Mouse (Mus musculus) heart, postnatal 0 days (tissue): ENCODE measurements around the gene Nsmce3. TPM values are rescaled to one million over a fixed set of nuclear protein-coding genes. Genes with fewer than 3 reads are reported as not detected.

Experiments
- ATAC-seq: fragments of 200-750 bp; cut with Nextera tagmentation; 2 replicates; pipeline ENCODE4 v1.8.0; 2017; ENCODE audit warnings: low read depth, moderate number of reproducible peaks, moderate library complexity; ENCODE audit not compliant: insufficient read depth
- DNase-seq: peaks from one replicate; pipeline ENCODE4 v3.0.0-alpha.2; 2016; ENCODE audit warnings: low spot score
- H3K27ac ChIP-seq: fragments of 300-500 bp; sonication (generic); 2 replicates; pipeline ENCODE4 v1.5.1; 2014; ENCODE audit warnings: low read depth, mild to moderate bottlenecking
- H3K27me3 ChIP-seq: fragments of 300-500 bp; sonication (generic); 2 replicates; pipeline ENCODE4 v1.6.1; 2014; ENCODE audit warnings: low read length, mixed read lengths; ENCODE audit not compliant: control insufficient read depth, insufficient read depth
- H3K36me3 ChIP-seq: fragments of 300-500 bp; sonication (generic); replicated peaks from 2 replicates; pipeline ENCODE4 v1.6.1; 2014; ENCODE audit warnings: low read length, mixed read lengths; ENCODE audit not compliant: control insufficient read depth, insufficient read depth
- H3K4me1 ChIP-seq: fragments of 300-500 bp; sonication (generic); 2 replicates; pipeline ENCODE4 v1.6.1; 2014; ENCODE audit warnings: antibody characterized with exemption; ENCODE audit not compliant: control insufficient read depth, insufficient read depth
- H3K4me2 ChIP-seq: fragments of 300-500 bp; sonication (generic); 2 replicates; pipeline ENCODE4 v1.6.1; 2014; ENCODE audit warnings: low read depth, mild to moderate bottlenecking, low read length, moderate library complexity
- H3K4me3 ChIP-seq: fragments of 300-500 bp; sonication (generic); 2 replicates; pipeline ENCODE4 v1.5.1; 2014; ENCODE audit warnings: low read depth, low read length
- H3K9ac ChIP-seq: fragments of 300-500 bp; sonication (generic); replicated peaks from 2 replicates; pipeline ENCODE4 v1.6.1; 2014; ENCODE audit warnings: low read depth, low read length, mixed read lengths
- H3K9me3 ChIP-seq: fragments of 300-500 bp; sonication (generic); replicated peaks from 2 replicates; pipeline ENCODE4 v1.6.1; 2016; ENCODE audit warnings: low read length; ENCODE audit not compliant: control insufficient read depth
- CTCF ChIP-seq: IDR thresholded peaks from 2 replicates; pipeline ENCODE4 v1.5.1; 2016; ENCODE audit warnings: antibody characterized with exemption, control low read depth, low read depth
- EP300 ChIP-seq: IDR thresholded peaks from 2 replicates; pipeline ENCODE4 v1.6.1; 2016; ENCODE audit warnings: antibody characterized with exemption, low read depth
- WGBS: fragments of 180-500 bp; shearing (Covaris S2); extraction: QIAGEN DNeasy Blood & Tissue Kit; methylation state at CpG from one replicate; pipeline ENCODE4 v1.1.7; 2014; 5-methylcytosine and 5-hydroxymethylcytosine counted together
- polyA plus RNA-seq: library from polyadenylated mRNA; unstranded; fragments of >200 nt; fragmentation: Nextera tagmentation; extraction: Ambion mirVana; gene quantifications from 2 replicates; pipeline ENCODE4 v1.2.1, GENCODE M21; 2015
- total RNA-seq: library from RNA; depleted of rRNA; stranded (reverse); fragments of >200 nt; gene quantifications from 2 replicates; pipeline ENCODE4 v1.2.3, GENCODE M21; 2014; ENCODE audit warnings: low replicate concordance; rRNA removed

Nsmce3 gene
- 9.7 and 11.4 TPM in 2 replicates for total RNA-seq
- 6.6 and 6.7 TPM in 2 replicates for polyA plus RNA-seq

GRCm38 (mm10) chr7:64872743-64873241, at the start of gene Nsmce3:
Nsmce3 (minus strand) TSS chr7:64872997.
- ATAC-seq (peak; percentile 98), DNase-seq (peak; percentile 93)
- H3K4me2 ChIP-seq, result peak within 1 kb of the TSS; percentile 79
- H3K27ac ChIP-seq, result peak within 1 kb of the TSS; percentile 93
- no peaks in the 10 kb centered on the region for H3K9me3 ChIP-seq
- no peaks in the 10 kb centered on the region for H3K36me3 ChIP-seq
- peak within 1 kb of the TSS; percentile 85 for H3K4me3 ChIP-seq
- H3K27me3 ChIP-seq, result no peaks in the 10 kb centered on the region
- 0% methylated on average over 57 of the region's 57 CpGs for WGBS
- H3K4me1 ChIP-seq, result peaks cover 11% of the 10 kb centered on the region
- TF ChIP-seq EP300 (no peak), CTCF (0 out of 2 replicates have a peak, but pooled peaks have one; percentile 12)
- H3K9ac ChIP-seq, result peak within 1 kb of the TSS; percentile 87

- H3K4me1 ChIP-seq, result no peaks in the 10 kb centered on the region
- WGBS, result 84% methylated on average over 13 of the region's 13 CpGs
- H3K27me3 ChIP-seq, result no peaks in the 10 kb centered on the region
- no peak overlapping the region for H3K27ac ChIP-seq
- ATAC-seq (no peak), DNase-seq (no peak)
- H3K4me3 ChIP-seq, result no peak overlapping the region
- H3K36me3 ChIP-seq, result no peaks in the 10 kb centered on the region
- H3K9ac ChIP-seq, result no peak overlapping the region; the same call in 1 of the 2 replicates
- H3K9me3 ChIP-seq, result no peaks in the 10 kb centered on the region
- no peak overlapping the region for H3K4me2 ChIP-seq
- TF ChIP-seq CTCF (no peak), EP300 (no peak)
Observed at GRCm38 (mm10) chr7:64921189-64921588, 48.4 kb upstream of the Nsmce3 start.

GRCm38 (mm10) chr7:64920735-64921134, 47.9 kb upstream of the Nsmce3 start:
- Histone ChIP-seq H3K27ac (no peak overlapping the region), H3K36me3 (no peaks in the 10 kb centered on the region), H3K27me3 (no peaks in the 10 kb centered on the region), H3K9me3 (no peaks in the 10 kb centered on the region), H3K4me3 (no peak overlapping the region), H3K4me1 (no peaks in the 10 kb centered on the region), H3K9ac (no peak overlapping the region), H3K4me2 (no peak overlapping the region)
- ATAC-seq (no peak), DNase-seq (no peak)
- WGBS, result 79% methylated on average over 5 of the region's 5 CpGs
- TF ChIP-seq EP300 (no peak), CTCF (no peak)

- TF ChIP-seq CTCF (no peak), EP300 (no peak)
- DNase-seq, result no peak
- no peak for ATAC-seq
- Histone ChIP-seq H3K9ac (no peak overlapping the region), H3K36me3 (no peaks in the 10 kb centered on the region), H3K27ac (no peak overlapping the region), H3K27me3 (no peaks in the 10 kb centered on the region), H3K4me2 (no peak overlapping the region), H3K4me3 (no peak overlapping the region), H3K4me1 (no peaks in the 10 kb centered on the region), H3K9me3 (no peaks in the 10 kb centered on the region)
- WGBS, result 29% methylated on average over 7 of the region's 7 CpGs
Observed at GRCm38 (mm10) chr7:64916654-64917053, 43.9 kb upstream of the Nsmce3 start.

- Histone ChIP-seq H3K9ac (no peak overlapping the region), H3K27me3 (no peaks in the 10 kb centered on the region), H3K27ac (no peak overlapping the region), H3K4me3 (no peak overlapping the region), H3K36me3 (no peaks in the 10 kb centered on the region), H3K4me1 (no peaks in the 10 kb centered on the region), H3K9me3 (no peaks in the 10 kb centered on the region), H3K4me2 (no peak overlapping the region)
- ATAC-seq, result no peak
- no peak for TF ChIP-seq CTCF
- no peak for TF ChIP-seq EP300
- 48% methylated on average over 2 of the region's 2 CpGs for WGBS
- no peak for DNase-seq
Observed at GRCm38 (mm10) chr7:64915121-64915520, 42.3 kb upstream of the Nsmce3 start.

- Histone ChIP-seq H3K4me1 (no peaks in the 10 kb centered on the region), H3K9me3 (0 out of 2 replicates have a peak, but pooled peaks cover 4% of the 10 kb centered on the region), H3K4me2 (no peak overlapping the region), H3K27me3 (no peaks in the 10 kb centered on the region), H3K4me3 (no peak overlapping the region), H3K27ac (no peak overlapping the region), H3K36me3 (no peaks in the 10 kb centered on the region), H3K9ac (no peak overlapping the region)
- ATAC-seq (no peak), DNase-seq (no peak)
- 46% methylated on average over 2 of the region's 2 CpGs for WGBS
- TF ChIP-seq CTCF (no peak), EP300 (no peak)
Observed at GRCm38 (mm10) chr7:64911945-64912344, 39.1 kb upstream of the Nsmce3 start.
